Mouse (Mus musculus): ENCODE measurements around the gene Sec16a. TPM values are rescaled to one million over a fixed set of nuclear protein-coding genes. Genes with fewer than 3 reads are reported as not detected.

Sec16a gene
- polyA plus RNA-seq, 1 experiment from 2014 or later: 21.3 TPM

GRCm38 (mm10) chr2:26429851-26430250 lies 15.2 kb downstream of the Sec16a start:
- WGBS: 95% methylated on average over 5 of the region's 5 CpGs
- Histone ChIP-seq H3K27me3 (no peaks in the 10 kb centered on the region), H3K4me1 (no peaks in the 10 kb centered on the region), H3K36me3 (peaks cover 96% of the 10 kb centered on the region), H3K4me3 (no peak overlapping the region), H3K9me3 (no peaks in the 10 kb centered on the region), H3K9ac (no peak overlapping the region), H3K27ac (no peak overlapping the region), H3K4me2 (no peak overlapping the region)
- ATAC-seq (ENCODE audit: borderline replicate concordance, extremely low read depth, low FRiP score, low TSS enrichment): no peak

GRCm38 (mm10) chr2:26424541-26424940 lies 20.5 kb downstream of the Sec16a start:
- H3K27ac ChIP-seq: no peak overlapping the region
- H3K4me1 ChIP-seq: no peaks in the 10 kb centered on the region
- H3K27me3 ChIP-seq: no peaks in the 10 kb centered on the region
- no peak overlapping the region for H3K9ac ChIP-seq
- H3K36me3 ChIP-seq: peaks cover 96% of the 10 kb centered on the region
- no peak overlapping the region for H3K4me2 ChIP-seq
- no peak overlapping the region for H3K4me3 ChIP-seq
- no peak for ATAC-seq (ENCODE audit: borderline replicate concordance, extremely low read depth, low FRiP score, low TSS enrichment)
- H3K9me3 ChIP-seq: no peaks in the 10 kb centered on the region
- WGBS: 87% methylated on average over 2 of the region's 2 CpGs

GRCm38 (mm10) chr2:26423086-26423485 lies 21.9 kb downstream of the Sec16a start:
- H3K27ac ChIP-seq: no peak overlapping the region
- no peaks in the 10 kb centered on the region for H3K4me1 ChIP-seq
- no peaks in the 10 kb centered on the region for H3K9me3 ChIP-seq
- H3K36me3 ChIP-seq: peaks cover 93% of the 10 kb centered on the region
- ATAC-seq (ENCODE audit: borderline replicate concordance, extremely low read depth, low FRiP score, low TSS enrichment): no peak
- H3K4me2 ChIP-seq: no peak overlapping the region
- no peak overlapping the region for H3K4me3 ChIP-seq
- H3K9ac ChIP-seq: no peak overlapping the region
- no peaks in the 10 kb centered on the region for H3K27me3 ChIP-seq
- WGBS: 83% methylated on average over 1 of the region's 1 CpGs

- H3K27me3 ChIP-seq: no peaks in the 10 kb centered on the region
- no peak overlapping the region for H3K9ac ChIP-seq
- H3K9me3 ChIP-seq: no peaks in the 10 kb centered on the region
- no peak for ATAC-seq (ENCODE audit: borderline replicate concordance, extremely low read depth, low FRiP score, low TSS enrichment)
- H3K4me3 ChIP-seq: no peak overlapping the region
- no peak overlapping the region for H3K4me2 ChIP-seq
- no peaks in the 10 kb centered on the region for H3K4me1 ChIP-seq
- H3K36me3 ChIP-seq: peaks cover 94% of the 10 kb centered on the region
- H3K27ac ChIP-seq: no peak overlapping the region
- 93% methylated on average over 2 of the region's 2 CpGs for WGBS
These were observed 23.0 kb downstream of the Sec16a start for GRCm38 (mm10) chr2:26421969-26422368.

GRCm38 (mm10) chr2:26418120-26418519 lies 26.9 kb downstream of the Sec16a start:
- 78% methylated on average over 1 of the region's 1 CpGs for WGBS
- H3K4me1 ChIP-seq: no peaks in the 10 kb centered on the region
- H3K4me3 ChIP-seq: no peak overlapping the region
- H3K27me3 ChIP-seq: no peaks in the 10 kb centered on the region
- no peak for ATAC-seq (ENCODE audit: borderline replicate concordance, extremely low read depth, low FRiP score, low TSS enrichment)
- H3K9ac ChIP-seq: no peak overlapping the region
- peaks cover 94% of the 10 kb centered on the region for H3K36me3 ChIP-seq
- H3K4me2 ChIP-seq: no peak overlapping the region
- H3K9me3 ChIP-seq: no peaks in the 10 kb centered on the region
- no peak overlapping the region for H3K27ac ChIP-seq

GRCm38 (mm10) chr2:26417066-26417465 lies 27.9 kb downstream of the Sec16a start:
- Histone ChIP-seq H3K36me3 (peaks cover 89% of the 10 kb centered on the region), H3K4me3 (no peak overlapping the region), H3K27me3 (no peaks in the 10 kb centered on the region), H3K9me3 (no peaks in the 10 kb centered on the region), H3K4me1 (no peaks in the 10 kb centered on the region), H3K4me2 (no peak overlapping the region), H3K27ac (no peak overlapping the region), H3K9ac (no peak overlapping the region)
- no peak for ATAC-seq (ENCODE audit: borderline replicate concordance, extremely low read depth, low FRiP score, low TSS enrichment)

- peaks cover 29% of the 10 kb centered on the region for H3K4me1 ChIP-seq
- H3K4me3 ChIP-seq: no peak overlapping the region
- ATAC-seq (ENCODE audit: borderline replicate concordance, extremely low read depth, low FRiP score, low TSS enrichment): no peak
- no peaks in the 10 kb centered on the region for H3K27me3 ChIP-seq
- peaks cover 55% of the 10 kb centered on the region for H3K36me3 ChIP-seq
- H3K4me2 ChIP-seq: no peak overlapping the region
- no peak overlapping the region for H3K9ac ChIP-seq
- 50% methylated on average over 4 of the region's 5 CpGs for WGBS
- H3K27ac ChIP-seq: 0 out of 2 replicates have a peak overlapping the region, but pooled peaks have one; percentile 5
- no peaks in the 10 kb centered on the region for H3K9me3 ChIP-seq
These were observed 34.0 kb downstream of the Sec16a start for GRCm38 (mm10) chr2:26410931-26411411.

GRCm38 (mm10) chr2:26410091-26410490 lies 34.9 kb downstream of the Sec16a start:
- 77% methylated on average over 5 of the region's 5 CpGs for WGBS

GRCm38 (mm10) chr2:26409362-26409761 lies 35.7 kb downstream of the Sec16a start:
- Histone ChIP-seq H3K4me3 (peak overlapping the region; percentile 66), H3K9me3 (no peaks in the 10 kb centered on the region), H3K36me3 (peaks cover 45% of the 10 kb centered on the region; the same call in 1 of the 2 replicates), H3K4me2 (peak overlapping the region; percentile 79; the same call in 1 of the 2 replicates), H3K27me3 (no peaks in the 10 kb centered on the region), H3K4me1 (peaks cover 31% of the 10 kb centered on the region), H3K27ac (0 out of 2 replicates have a peak overlapping the region, but pooled peaks have one; percentile 68), H3K9ac (no peak overlapping the region; the same call in 1 of the 2 replicates)
- WGBS: 56% methylated on average over 3 of the region's 3 CpGs
- no peak for ATAC-seq (ENCODE audit: borderline replicate concordance, extremely low read depth, low FRiP score, low TSS enrichment)

More at GRCm38 (mm10) chr2:26410091-26410490, 34.9 kb downstream of the Sec16a start:
- Histone ChIP-seq H3K4me3 (no peak overlapping the region), H3K4me1 (peaks cover 31% of the 10 kb centered on the region), H3K9ac (no peak overlapping the region), H3K4me2 (no peak overlapping the region), H3K27me3 (no peaks in the 10 kb centered on the region), H3K36me3 (peaks cover 52% of the 10 kb centered on the region), H3K9me3 (no peaks in the 10 kb centered on the region), H3K27ac (no peak overlapping the region)
- ATAC-seq (ENCODE audit: borderline replicate concordance, extremely low read depth, low FRiP score, low TSS enrichment): no peak

GRCm38 (mm10) chr2:26408515-26409356 lies 36.3 kb downstream of the Sec16a start, which contains the start of gene Inpp5e:
Inpp5e (minus strand) TSS chr2:26409203.
- Histone ChIP-seq H3K9me3 (no peaks in the 10 kb centered on the region), H3K27me3 (no peaks in the 10 kb centered on the region), H3K27ac (peak within 1 kb of the TSS; percentile 68), H3K4me1 (peaks cover 31% of the 10 kb centered on the region), H3K4me2 (peak within 1 kb of the TSS; percentile 79), H3K36me3 (peaks cover 39% of the 10 kb centered on the region; the same call in 1 of the 2 replicates), H3K4me3 (peak within 1 kb of the TSS; percentile 66), H3K9ac (peak within 1 kb of the TSS; percentile 79)
- under 1% methylated on average over 56 of the region's 57 CpGs for WGBS
- ATAC-seq (ENCODE audit: borderline replicate concordance, extremely low read depth, low FRiP score, low TSS enrichment): peak; percentile 95

- WGBS: 73% methylated on average over 8 of the region's 8 CpGs
- H3K4me3 ChIP-seq: no peak overlapping the region
- H3K4me2 ChIP-seq: no peak overlapping the region
- H3K9me3 ChIP-seq: no peaks in the 10 kb centered on the region
- ATAC-seq (ENCODE audit: borderline replicate concordance, extremely low read depth, low FRiP score, low TSS enrichment): no peak
- H3K27me3 ChIP-seq: no peaks in the 10 kb centered on the region
- H3K4me1 ChIP-seq: peaks cover 25% of the 10 kb centered on the region
- H3K27ac ChIP-seq: no peak overlapping the region
- no peak overlapping the region for H3K9ac ChIP-seq
- H3K36me3 ChIP-seq: peaks cover 47% of the 10 kb centered on the region
These were observed 41.7 kb downstream of the Sec16a start for GRCm38 (mm10) chr2:26403306-26403705.

- Histone ChIP-seq H3K9me3 (no peaks in the 10 kb centered on the region), H3K27me3 (no peaks in the 10 kb centered on the region), H3K9ac (no peak overlapping the region), H3K4me1 (peaks cover 15% of the 10 kb centered on the region), H3K27ac (no peak overlapping the region), H3K4me3 (no peak overlapping the region), H3K4me2 (no peak overlapping the region), H3K36me3 (peaks cover 57% of the 10 kb centered on the region)
- no peak for ATAC-seq (ENCODE audit: borderline replicate concordance, extremely low read depth, low FRiP score, low TSS enrichment)
- WGBS: 86% methylated on average over 1 of the region's 1 CpGs
These were observed 42.8 kb downstream of the Sec16a start for GRCm38 (mm10) chr2:26402265-26402664.
